Mouse (Mus musculus) cerebellum, adult 2 months (tissue): ENCODE results near the gene Ugt1a9.

Experiments used
- CTCF ChIP-seq: fragments of 200-500 bp; IDR thresholded peaks from 2 replicates; pipeline ENCODE4 v1.5.1; 2011; ENCODE audit warnings: low read depth, mild to moderate bottlenecking, control low read depth, low read length, moderate library complexity, borderline replicate concordance; ENCODE audit not compliant: insufficient read depth
- POLR2A ChIP-seq: fragments of 200-500 bp; IDR thresholded peaks from 2 replicates; pipeline ENCODE4 v1.6.1; 2011; ENCODE audit warnings: low read length, control low read depth, borderline replicate concordance; ENCODE audit not compliant: insufficient read depth

DNA sequence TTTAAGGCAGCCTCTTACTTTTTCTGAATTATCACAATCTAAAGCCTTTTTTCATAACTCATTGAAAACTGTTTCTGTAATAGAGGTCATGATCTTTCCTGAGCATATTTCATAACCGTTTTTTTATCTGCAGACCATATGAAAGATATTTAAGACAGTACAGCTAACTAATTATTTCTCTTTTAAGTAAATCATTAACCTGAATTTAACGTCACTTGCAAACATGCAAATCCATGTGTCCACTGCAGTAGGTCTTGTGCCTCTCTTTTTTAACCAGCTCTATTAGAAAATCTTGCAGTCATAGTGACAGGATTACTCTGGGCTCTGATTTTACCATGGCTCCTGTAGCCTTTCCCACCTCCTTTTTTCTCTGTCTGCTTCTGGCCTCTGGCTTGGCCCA lies at the start of gene Ugt1a9:
- TF ChIP-seq CTCF (no peak), POLR2A (no peak)
